Mouse (Mus musculus) stomach, embryonic 14.5 days (tissue): ENCODE data around the gene Rmi2. TPM values are rescaled to one million over a fixed set of nuclear protein-coding genes. Genes with fewer than 3 reads are reported as not detected.

Experiments used
- ATAC-seq: fragments of 200-750 bp; cut with Nextera tagmentation; 2 replicates; pipeline ENCODE4 v1.8.0; 2017; ENCODE audit warnings: low read depth, moderate TSS enrichment; ENCODE audit not compliant: insufficient number of reproducible peaks, insufficient read depth, low FRiP score
- H3K27ac ChIP-seq: fragments of 300-500 bp; sonication (generic); 2 replicates; pipeline ENCODE4 v1.5.1; 2014; ENCODE audit warnings: mild to moderate bottlenecking, low read length, moderate library complexity, mixed read lengths
- H3K27me3 ChIP-seq: fragments of 300-500 bp; sonication (generic); 2 replicates; pipeline ENCODE4 v1.6.1; 2014; ENCODE audit warnings: low read length, control low read depth, mixed read lengths; ENCODE audit not compliant: control insufficient read depth, insufficient read depth
- H3K36me3 ChIP-seq: fragments of 300-500 bp; sonication (generic); 2 replicates; pipeline ENCODE4 v1.6.1; 2014; ENCODE audit warnings: mild to moderate bottlenecking, control low read depth, low read length, moderate library complexity, mixed read lengths; ENCODE audit not compliant: control insufficient read depth, insufficient read depth
- H3K4me1 ChIP-seq: fragments of 300-500 bp; sonication (generic); 2 replicates; pipeline ENCODE4 v1.6.1; 2014; ENCODE audit warnings: low read length, control low read depth, mixed read lengths; ENCODE audit not compliant: control insufficient read depth, insufficient read depth
- H3K4me2 ChIP-seq: fragments of 300-500 bp; sonication (generic); replicated peaks from 2 replicates; pipeline ENCODE4 v1.6.1; 2014; ENCODE audit warnings: low read depth, low read length, control low read depth
- H3K4me3 ChIP-seq: fragments of 300-500 bp; sonication (generic); 2 replicates; pipeline ENCODE4 v1.5.1; 2014; ENCODE audit warnings: low read depth, low read length, control low read depth
- H3K9ac ChIP-seq: fragments of 300-500 bp; sonication (generic); replicated peaks from 2 replicates; pipeline ENCODE4 v1.6.1; 2014; ENCODE audit warnings: low read depth, mild to moderate bottlenecking, control low read depth, low read length, moderate library complexity, mixed read lengths
- H3K9me3 ChIP-seq: fragments of 300-500 bp; sonication (generic); 2 replicates; pipeline ENCODE4 v1.6.1; 2016; ENCODE audit warnings: low read depth, low read length, control low read depth; ENCODE audit not compliant: control insufficient read depth
- WGBS: fragments of 180-500 bp; shearing (Covaris S2); extraction: QIAGEN DNeasy Blood & Tissue Kit; methylation state at CpG from one replicate; pipeline ENCODE4 v1.1.7; 2014; 5-methylcytosine and 5-hydroxymethylcytosine counted together
- polyA plus RNA-seq: library from polyadenylated mRNA; unstranded; fragments of >200 nt; fragmentation: Nextera tagmentation; extraction: Ambion mirVana; gene quantifications from 2 replicates; pipeline ENCODE4 v1.2.1, GENCODE M21; 2014

The Rmi2 gene
- polyA plus RNA-seq, 1 experiment from 2014 or later = 5.1 TPM

- no peak overlapping the region for H3K27ac ChIP-seq
- 40% methylated on average over 4 of the region's 4 CpGs for WGBS
- H3K27me3 ChIP-seq = no peaks in the 10 kb centered on the region
- H3K4me2 ChIP-seq = no peak overlapping the region
- ATAC-seq = no peak
- no peaks in the 10 kb centered on the region for H3K4me1 ChIP-seq
- H3K4me3 ChIP-seq = no peak overlapping the region
- no peaks in the 10 kb centered on the region for H3K36me3 ChIP-seq
- H3K9ac ChIP-seq = no peak overlapping the region
- H3K9me3 ChIP-seq = no peaks in the 10 kb centered on the region
Observed at GRCm38 (mm10) chr16:10881231-10881962, 46.5 kb downstream of the Rmi2 start.

DNA sequence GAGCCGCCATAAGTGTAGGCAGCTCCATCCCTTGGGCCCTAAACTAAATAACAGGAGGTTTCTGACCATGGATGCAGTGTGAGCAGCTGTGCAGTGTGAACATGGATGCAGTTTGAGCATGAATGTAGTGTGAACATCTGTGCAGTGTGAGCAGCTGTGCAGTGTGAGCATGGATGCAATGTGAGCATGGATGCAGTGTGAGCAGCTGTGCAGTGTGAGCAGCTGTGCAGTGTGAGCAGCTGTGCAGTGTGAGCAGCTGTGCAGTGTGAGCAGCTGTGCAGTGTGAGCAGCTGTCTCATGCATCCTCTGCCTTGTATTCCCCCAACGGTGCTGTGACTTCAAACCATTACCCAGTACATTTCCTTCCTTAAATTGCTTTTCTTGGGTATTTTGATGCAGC, 52.6 kb downstream of the Rmi2 start:
- no peak for ATAC-seq
- 81% methylated on average over 2 of the region's 2 CpGs for WGBS
- H3K9ac ChIP-seq = no peak overlapping the region
- no peaks in the 10 kb centered on the region for H3K27me3 ChIP-seq
- H3K4me1 ChIP-seq = no peaks in the 10 kb centered on the region
- H3K36me3 ChIP-seq = no peaks in the 10 kb centered on the region
- H3K4me3 ChIP-seq = no peak overlapping the region
- H3K27ac ChIP-seq = no peak overlapping the region
- no peaks in the 10 kb centered on the region for H3K9me3 ChIP-seq
- no peak overlapping the region for H3K4me2 ChIP-seq

GRCm38 (mm10) chr16:10890363-10890762, 55.5 kb downstream of the Rmi2 start:
- ATAC-seq = peak; percentile 65; the same call in 1 of the 2 replicates
- Histone ChIP-seq H3K27ac (no peak overlapping the region), H3K9ac (no peak overlapping the region), H3K4me3 (no peak overlapping the region), H3K4me2 (no peak overlapping the region), H3K27me3 (no peaks in the 10 kb centered on the region), H3K36me3 (no peaks in the 10 kb centered on the region), H3K4me1 (no peaks in the 10 kb centered on the region), H3K9me3 (no peaks in the 10 kb centered on the region)
- WGBS = 78% methylated on average over 3 of the region's 3 CpGs

GRCm38 (mm10) chr16:10893161-10893560, 58.3 kb downstream of the Rmi2 start:
- Histone ChIP-seq H3K27me3 (no peaks in the 10 kb centered on the region), H3K9me3 (peaks cover 5% of the 10 kb centered on the region; the same call in 1 of the 2 replicates), H3K9ac (no peak overlapping the region), H3K4me1 (no peaks in the 10 kb centered on the region), H3K27ac (no peak overlapping the region), H3K4me2 (no peak overlapping the region), H3K36me3 (no peaks in the 10 kb centered on the region), H3K4me3 (no peak overlapping the region)
- 53% methylated on average over 4 of the region's 4 CpGs for WGBS
- no peak for ATAC-seq

- WGBS = 87% methylated on average over 3 of the region's 3 CpGs
- H3K4me3 ChIP-seq = no peak overlapping the region
- no peak overlapping the region for H3K4me2 ChIP-seq
- no peaks in the 10 kb centered on the region for H3K36me3 ChIP-seq
- no peak overlapping the region for H3K27ac ChIP-seq
- no peak overlapping the region for H3K9ac ChIP-seq
- no peak for ATAC-seq
- peaks cover 5% of the 10 kb centered on the region; the same call in 1 of the 2 replicates for H3K9me3 ChIP-seq
- no peaks in the 10 kb centered on the region for H3K27me3 ChIP-seq
- no peaks in the 10 kb centered on the region for H3K4me1 ChIP-seq
Observed at GRCm38 (mm10) chr16:10895906-10896305, 61.0 kb downstream of the Rmi2 start.

- ATAC-seq = no peak
- H3K27ac ChIP-seq = no peak overlapping the region
- no peak overlapping the region for H3K4me2 ChIP-seq
- 41% methylated on average over 6 of the region's 6 CpGs for WGBS
- no peak overlapping the region for H3K4me3 ChIP-seq
- H3K4me1 ChIP-seq = no peaks in the 10 kb centered on the region
- no peak overlapping the region for H3K9ac ChIP-seq
- peaks cover 5% of the 10 kb centered on the region; the same call in 1 of the 2 replicates for H3K9me3 ChIP-seq
- H3K27me3 ChIP-seq = no peaks in the 10 kb centered on the region
- no peaks in the 10 kb centered on the region for H3K36me3 ChIP-seq
Observed at GRCm38 (mm10) chr16:10897372-10897771, 62.5 kb downstream of the Rmi2 start.

GRCm38 (mm10) chr16:10900736-10901135, 65.9 kb downstream of the Rmi2 start:
- no peak overlapping the region for H3K9ac ChIP-seq
- ATAC-seq = no peak
- H3K27ac ChIP-seq = no peak overlapping the region
- H3K36me3 ChIP-seq = no peaks in the 10 kb centered on the region
- peaks cover 6% of the 10 kb centered on the region for H3K4me1 ChIP-seq
- no peak overlapping the region for H3K4me2 ChIP-seq
- WGBS = 80% methylated on average over 1 of the region's 1 CpGs
- H3K27me3 ChIP-seq = no peaks in the 10 kb centered on the region
- peaks cover 5% of the 10 kb centered on the region; the same call in 1 of the 2 replicates for H3K9me3 ChIP-seq
- H3K4me3 ChIP-seq = no peak overlapping the region

- Histone ChIP-seq H3K4me2 (no peak overlapping the region), H3K9ac (no peak overlapping the region), H3K9me3 (no peaks in the 10 kb centered on the region), H3K4me1 (peaks cover 8% of the 10 kb centered on the region), H3K27ac (no peak overlapping the region), H3K4me3 (no peak overlapping the region), H3K36me3 (no peaks in the 10 kb centered on the region), H3K27me3 (no peaks in the 10 kb centered on the region)
- ATAC-seq = no peak
- 51% methylated on average over 2 of the region's 2 CpGs for WGBS
Observed at GRCm38 (mm10) chr16:10901956-10902355, 67.1 kb downstream of the Rmi2 start.

DNA sequence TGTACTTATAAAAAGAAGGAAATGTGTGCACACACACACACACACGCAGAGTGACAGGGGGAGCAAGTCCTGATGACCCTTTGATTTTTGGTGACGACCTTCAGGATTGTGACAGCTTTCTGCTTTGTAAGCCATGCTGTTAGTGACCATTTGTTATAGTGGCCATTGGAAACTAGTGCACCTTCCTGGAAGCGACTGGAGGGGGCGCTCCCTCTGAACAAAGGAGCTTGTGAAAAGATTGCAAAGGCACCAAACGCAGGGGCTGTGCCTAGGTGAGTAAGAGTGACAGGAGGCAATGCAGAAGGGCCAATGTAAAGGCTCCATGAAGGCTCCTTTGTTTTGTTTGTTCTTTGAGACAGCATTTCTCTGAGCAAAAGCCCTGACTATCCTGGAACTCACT, 68.0 kb downstream of the Rmi2 start:
- no peaks in the 10 kb centered on the region for H3K27me3 ChIP-seq
- no peaks in the 10 kb centered on the region for H3K36me3 ChIP-seq
- no peak overlapping the region for H3K4me2 ChIP-seq
- no peak overlapping the region for H3K9ac ChIP-seq
- H3K4me1 ChIP-seq = peaks cover 8% of the 10 kb centered on the region
- no peaks in the 10 kb centered on the region for H3K9me3 ChIP-seq
- no peak for ATAC-seq
- 56% methylated on average over 5 of the region's 5 CpGs for WGBS
- no peak overlapping the region for H3K27ac ChIP-seq
- no peak overlapping the region for H3K4me3 ChIP-seq
